Mouse (Mus musculus): Measurements from ENCODE around the gene Cela1.

The Cela1 gene

DNA sequence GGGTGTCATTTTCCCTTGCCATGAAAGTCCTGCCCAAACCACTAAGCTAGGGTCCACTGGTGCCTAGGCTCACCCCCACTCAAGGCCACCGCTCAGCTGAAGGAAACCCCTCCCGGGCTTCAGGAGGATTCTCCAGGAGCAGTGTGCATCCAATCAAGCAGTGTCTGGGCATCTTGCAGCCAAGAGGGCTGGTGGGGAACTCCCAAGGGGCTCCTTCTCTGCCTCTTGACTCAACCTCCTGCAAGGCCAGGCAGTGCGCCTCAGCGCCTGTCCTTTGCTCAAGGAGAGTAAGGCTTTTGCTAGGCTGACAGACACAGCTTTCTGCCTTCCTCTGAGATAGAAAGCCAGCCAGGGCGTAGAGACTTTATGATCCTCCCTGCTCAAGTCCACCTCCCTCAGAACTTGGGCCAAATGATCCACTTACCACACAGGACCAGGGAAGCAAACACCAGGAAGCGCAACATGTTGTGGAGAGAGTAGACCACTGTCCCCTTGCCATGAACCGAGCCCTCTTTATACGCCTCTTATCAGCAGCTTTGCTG, at the start of gene Cela1:
TSS of gene Cela1 (minus strand) at position 492 of the 542 bp plus-strand sequence.
- DNase-seq (ENCODE audit: low read depth): no peak

DNA sequence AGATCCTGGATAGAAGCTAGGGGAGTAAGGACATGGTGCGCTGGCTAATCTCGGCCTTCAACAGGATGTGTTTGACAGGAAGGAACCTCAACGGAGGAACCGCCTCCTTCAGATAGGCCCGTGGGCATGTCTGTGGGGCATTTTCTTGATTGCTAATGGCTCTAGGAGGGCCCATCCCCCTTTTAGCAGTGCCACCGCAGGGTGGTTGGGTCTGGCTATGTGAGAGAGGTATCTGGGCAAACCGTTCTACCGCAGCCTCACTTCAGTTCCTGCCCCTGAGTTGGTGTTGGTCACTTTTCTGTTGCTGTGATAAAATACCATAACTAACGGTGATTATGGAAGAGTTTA, 48.2 kb upstream of the Cela1 start:
- no peak for DNase-seq (ENCODE audit: low read depth)

DNA sequence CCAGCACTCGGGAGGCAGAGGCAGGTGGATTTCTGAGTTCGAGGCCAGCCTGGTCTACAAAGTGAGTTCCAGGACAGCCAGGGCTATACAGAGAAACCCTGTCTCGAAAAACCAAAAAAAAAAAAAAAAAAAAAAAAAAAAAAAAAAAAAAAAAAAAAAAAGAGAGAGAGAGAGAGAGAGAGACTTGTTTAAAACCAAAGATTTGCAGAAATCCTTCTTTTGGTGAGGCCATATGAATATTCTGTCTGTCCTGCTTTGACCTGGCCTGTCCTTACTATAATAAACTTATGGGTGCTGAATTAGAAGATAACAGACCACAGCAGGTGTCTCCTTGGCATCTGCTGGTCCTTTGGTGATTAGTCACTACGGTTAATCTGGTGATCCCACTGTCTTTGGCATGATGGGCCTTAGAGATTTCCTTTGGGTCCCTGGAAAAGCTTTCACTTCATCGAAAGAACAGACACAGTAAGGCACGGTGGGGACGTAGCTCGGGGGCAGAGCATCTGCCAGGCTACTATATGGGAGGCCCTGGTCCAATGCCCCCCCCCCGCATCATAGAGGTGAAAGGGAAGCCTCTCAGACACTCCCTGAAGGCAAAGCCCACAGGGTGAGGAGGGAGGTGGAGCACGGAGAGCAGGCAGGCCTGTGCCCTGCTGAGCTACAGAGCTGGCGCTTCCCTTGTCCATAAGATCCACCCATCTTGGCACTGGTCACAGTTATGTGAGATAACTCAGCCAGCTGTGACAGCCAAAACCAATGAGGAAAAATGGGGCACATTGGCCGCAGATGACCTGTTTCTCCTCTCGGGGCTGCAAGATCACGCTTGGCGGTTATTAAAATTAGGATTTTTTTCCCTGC, 47.6 kb upstream of the Cela1 start:
- peak; percentile 30 for DNase-seq (ENCODE audit: low read depth)

DNA sequence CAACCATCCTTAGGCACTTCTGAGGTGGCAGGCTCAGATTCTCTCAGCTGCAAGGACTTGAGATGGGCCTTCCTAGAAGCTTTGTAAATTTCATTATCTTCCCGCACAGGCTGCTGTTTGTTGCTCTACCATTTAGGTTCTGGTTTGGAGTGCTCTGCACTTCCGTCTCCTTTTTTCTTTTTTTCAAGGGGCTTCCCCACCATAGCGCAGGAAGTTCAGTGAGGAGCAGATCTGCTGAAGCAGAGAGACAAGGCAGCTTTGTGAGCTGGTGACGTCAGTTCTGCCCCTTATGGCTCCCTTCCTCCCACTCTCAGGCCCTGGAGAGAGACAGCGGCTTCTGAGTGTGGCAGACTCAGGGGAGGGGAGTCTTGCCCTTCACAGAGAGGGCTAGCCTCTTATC, 44.9 kb upstream of the Cela1 start:
- peak; percentile 91 for DNase-seq (ENCODE audit: low read depth)

DNA sequence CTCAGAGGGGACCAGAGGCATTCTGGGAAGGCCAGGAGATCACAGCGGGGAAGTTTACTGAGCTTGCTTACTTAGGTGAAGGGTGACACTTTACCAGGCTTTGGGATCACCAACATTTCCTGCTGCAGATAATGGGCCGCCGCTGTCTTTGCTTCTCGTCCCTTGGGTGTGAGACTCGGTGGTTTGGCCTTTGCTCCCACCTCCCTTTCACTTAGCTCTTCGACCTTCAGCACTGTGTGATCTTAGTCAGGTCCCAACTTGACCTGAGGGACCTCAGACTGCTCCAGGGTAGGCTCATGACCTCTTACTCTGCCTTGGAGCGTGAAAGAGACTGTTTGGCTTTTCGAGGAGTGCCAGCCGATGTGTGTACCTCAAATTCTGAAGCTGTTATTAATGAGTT, 43.4 kb upstream of the Cela1 start:
- peak; percentile 16 for DNase-seq (ENCODE audit: low read depth)

DNA sequence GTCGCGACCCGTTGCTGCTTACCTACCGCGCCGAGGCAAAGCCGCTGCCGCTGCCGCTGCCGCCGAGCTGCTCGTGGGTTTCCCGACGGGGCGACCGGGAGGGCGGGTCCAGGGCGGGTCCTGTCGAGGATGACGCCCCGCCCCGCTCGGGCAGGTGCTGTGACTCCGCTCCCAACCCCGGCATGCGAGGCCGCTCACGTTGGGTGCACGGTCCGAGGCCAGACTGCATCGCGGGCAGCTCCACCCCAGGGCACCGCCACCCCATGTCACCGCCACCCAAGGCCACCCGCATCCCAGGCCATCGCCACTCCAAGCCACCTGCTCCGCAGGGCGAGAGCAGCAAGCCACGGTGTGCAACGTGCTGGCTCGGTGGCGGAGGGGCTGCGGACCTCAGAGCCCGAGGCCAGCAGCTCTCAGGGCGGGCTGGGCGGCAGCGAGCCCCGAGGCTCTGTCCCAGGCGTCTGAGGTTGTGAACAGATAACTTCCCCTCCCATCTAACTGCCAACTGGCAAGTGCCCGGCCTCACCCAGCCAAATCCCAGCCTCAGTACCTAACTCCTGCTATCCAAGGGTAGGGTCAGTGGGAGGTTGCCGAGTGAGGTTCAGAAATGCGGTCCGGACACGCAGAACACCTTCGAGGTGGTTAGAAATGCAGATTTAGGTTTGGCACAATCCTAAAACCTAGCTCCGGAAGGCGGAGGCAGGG, 41.7 kb upstream of the Cela1 start, which contains the start of gene Galnt6:
TSS of gene Galnt6 (minus strand) at position 96 of the 705 bp plus-strand sequence.
- DNase-seq (ENCODE audit: low read depth): peak; percentile 87

DNA sequence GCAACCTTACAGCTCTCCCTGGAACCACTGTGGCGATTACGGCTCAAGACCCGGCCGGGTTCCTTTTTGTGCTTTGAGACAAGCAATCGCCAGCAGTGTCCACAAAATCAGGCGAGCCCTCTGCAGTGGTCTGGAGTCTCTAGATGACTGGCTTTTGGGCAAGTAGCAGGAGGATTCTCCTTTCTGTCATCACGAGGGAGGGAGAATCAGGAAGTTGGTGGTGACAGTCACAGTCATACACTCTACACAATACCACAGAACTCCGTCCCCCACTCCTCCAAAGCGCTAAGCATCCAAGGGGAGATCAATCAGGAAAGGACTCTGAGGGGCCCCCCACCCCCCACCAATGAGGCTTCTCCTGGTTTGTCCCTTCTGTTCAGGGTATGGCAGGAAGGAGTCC, 40.9 kb upstream of the Cela1 start:
- peak; percentile 59 for DNase-seq (ENCODE audit: low read depth)

DNA sequence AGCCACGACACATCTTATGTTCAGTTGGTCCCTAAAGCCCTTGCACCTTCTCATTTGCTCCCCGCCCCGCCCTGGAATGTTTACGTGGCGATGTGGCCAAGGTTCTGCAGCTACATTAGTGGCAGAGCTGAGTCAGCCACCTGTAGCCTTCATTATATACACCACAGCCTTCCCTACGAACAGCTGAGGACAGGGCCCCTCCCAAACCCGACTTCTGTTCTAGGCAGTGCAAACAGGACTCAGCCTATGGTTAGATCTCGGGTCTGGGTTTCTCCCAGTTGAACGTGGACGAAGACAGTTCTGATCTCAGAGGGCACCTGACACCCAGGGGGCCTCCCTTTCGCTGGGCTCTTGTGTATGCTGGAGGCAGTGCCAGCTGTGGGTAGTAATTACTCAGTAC, 40.1 kb upstream of the Cela1 start:
- DNase-seq (ENCODE audit: low read depth): no peak

DNA sequence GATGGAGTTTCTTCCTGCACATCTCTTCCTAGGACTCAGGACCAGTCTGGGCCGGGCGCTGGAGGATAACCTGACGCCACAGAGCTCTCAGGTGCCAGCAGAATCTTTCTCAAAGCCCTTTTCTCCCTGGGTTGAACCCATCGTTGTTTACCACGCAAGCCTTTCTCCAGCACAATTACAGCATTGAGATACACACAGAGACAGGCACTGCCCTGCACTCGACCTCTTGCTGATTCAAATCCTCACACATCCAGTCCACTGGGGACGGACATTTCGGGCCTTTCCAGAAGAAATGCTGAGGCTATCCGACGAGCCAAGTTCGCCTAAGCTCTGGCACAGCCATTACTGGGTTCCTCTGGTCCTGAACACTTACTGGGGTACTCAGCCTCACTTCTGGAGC, 39.0 kb upstream of the Cela1 start:
- DNase-seq (ENCODE audit: low read depth): no peak

DNA sequence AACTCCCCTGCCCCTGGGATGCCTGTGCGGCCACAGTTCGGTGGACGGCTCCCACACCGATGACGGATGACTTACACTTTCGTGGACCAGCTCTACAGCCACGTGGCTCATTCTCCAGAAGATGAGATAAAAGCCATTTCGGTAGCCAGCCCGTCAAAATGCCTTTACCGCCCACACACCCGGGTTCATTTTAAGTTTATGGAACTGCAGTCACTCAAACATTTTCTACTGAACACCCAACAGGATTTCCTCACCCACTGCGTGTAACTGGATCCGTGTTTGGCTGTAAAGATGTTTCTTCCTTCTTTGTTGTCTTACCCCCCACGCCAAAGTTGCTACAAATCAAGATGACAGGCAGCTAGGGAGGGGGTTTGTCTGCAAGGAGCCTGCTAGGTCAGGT, 35.8 kb upstream of the Cela1 start:
- peak; percentile 76 for DNase-seq (ENCODE audit: low read depth)

DNA sequence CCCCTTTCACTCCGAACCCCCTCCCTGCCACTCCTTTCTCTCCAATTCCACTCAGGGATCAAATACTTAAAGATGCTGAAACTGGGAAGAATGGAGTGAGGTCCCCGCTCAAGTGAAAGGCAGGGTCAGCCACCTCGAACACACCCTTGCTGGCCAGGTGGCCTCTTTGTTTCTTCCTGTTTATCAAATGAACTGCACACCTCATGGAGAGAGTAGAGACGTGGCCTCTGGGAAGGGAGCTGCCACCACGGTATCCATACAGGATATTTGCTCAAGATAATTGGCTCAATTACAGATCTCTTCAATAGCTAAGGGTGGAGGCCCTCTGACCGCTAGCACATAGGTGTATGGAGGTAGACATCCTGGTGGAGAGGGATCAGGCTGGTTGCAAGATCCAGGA, 34.8 kb upstream of the Cela1 start:
- no peak for DNase-seq (ENCODE audit: low read depth)

DNA sequence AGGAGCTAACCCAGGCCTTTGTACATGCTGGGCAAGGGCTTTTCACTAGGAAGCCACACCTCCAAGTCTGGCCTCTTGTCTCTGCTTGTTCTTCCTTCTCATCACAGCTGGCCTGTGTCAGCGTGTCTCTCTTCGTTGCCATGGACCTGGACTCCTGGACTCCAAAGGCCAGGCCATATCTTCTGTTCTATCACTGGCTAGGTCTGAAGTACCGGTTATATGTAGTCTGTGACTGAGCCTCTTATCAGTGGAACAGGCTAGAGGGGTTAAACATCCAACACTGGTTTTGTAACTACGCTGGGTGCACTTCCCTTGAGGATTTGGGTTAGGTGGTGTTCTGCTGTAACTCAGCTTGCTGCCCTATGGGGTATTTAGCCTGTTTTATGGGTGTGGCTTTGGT, 34.3 kb upstream of the Cela1 start:
- DNase-seq (ENCODE audit: low read depth): no peak

DNA sequence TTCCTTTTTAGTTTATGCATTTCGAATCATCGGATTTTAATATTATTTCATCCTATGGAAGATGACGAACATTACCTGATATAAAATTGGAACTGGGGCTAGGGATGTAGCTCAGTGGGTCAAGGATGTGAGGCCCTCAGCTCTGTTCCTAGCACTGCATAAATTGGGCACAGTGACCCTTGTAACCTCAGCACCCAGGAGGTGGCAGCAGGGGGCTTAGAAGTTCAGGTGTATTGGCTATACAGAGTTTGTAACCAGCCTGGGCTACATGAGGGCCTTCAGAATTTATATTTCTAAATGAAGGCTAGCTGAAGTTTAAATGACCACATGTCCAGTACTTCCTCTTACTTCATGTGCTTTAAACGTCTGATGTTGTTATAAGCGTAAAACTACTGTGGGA, 33.7 kb upstream of the Cela1 start:
- no peak for DNase-seq (ENCODE audit: low read depth)

DNA sequence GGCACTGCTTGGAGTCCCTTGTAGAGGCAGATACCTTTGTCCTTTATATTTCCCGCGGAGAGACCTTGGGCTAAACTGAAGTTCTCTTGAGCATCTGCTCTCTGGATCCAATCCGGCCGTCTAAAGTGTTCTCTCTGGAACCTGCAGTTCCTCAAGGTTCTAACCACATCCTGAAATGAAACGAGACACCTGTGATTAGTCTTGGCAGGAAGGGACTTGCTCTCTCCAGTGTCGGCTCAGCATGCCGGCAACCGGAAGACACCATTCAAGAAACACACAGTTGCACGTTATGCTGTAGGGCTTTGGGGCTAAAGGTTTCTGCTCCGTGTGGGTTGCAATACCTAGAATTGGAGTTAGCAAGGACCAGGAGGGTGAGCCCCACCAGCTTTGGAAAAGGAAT, 32.3 kb upstream of the Cela1 start:
- DNase-seq (ENCODE audit: low read depth): peak; percentile 85

DNA sequence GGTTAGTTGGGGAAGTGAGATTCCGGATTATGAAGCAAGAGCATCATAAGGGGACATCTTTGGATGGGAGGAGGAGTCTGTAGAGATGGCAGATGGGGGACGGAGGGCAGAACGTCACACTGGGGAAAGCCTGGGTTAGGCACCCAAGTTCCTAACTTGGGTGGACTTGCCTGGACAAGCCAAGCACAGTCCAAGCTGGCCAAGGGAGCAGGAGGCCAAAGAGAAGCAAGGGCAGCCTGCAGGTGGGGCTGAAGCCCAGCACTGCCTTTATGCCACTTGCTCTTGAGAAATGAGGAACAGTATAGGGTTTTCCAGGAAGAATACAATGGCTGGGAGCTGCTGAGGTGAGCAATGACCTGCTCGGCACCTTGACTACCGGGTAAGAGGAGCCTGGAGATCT, 31.5 kb upstream of the Cela1 start:
- DNase-seq (ENCODE audit: low read depth): no peak

DNA sequence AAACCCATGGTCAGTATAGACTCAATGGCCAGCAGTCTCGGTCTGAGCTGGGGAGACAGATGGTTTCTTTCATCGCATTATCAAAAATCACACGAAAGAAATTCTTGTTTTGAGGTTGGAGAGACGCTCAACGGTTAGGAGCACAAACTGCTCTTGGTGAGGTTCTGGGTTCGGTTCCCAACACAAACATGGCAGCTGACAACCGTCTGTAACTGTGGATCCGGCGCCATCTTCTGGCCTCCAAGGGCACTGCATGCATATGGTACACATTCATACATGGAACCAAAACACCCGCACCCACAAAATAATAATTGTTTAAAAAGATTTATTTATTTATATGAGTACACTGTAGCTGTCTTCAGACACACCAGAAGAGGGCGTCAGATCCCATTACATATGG, 30.9 kb upstream of the Cela1 start:
- peak; percentile 66 for DNase-seq (ENCODE audit: low read depth)

DNA sequence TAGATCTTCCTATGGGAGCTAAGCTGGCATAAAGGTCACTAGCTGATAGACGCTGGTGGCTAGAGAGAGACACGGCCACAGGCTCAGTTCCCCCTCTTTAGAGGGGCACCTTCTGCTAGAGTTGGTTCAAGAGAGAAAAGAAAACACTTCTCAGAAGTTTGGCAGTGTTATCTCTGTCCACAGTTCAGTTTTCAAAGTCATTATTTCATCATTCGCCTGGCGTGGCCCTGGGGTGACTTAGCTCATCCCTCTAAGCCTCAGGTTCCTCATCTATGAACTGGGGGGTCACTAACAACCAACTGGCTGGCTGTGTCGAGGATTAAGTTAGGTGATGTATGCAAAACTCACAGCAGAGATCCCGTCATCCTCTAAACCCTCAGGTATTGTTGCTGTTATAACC, 30.2 kb upstream of the Cela1 start:
- no peak for DNase-seq (ENCODE audit: low read depth)

DNA sequence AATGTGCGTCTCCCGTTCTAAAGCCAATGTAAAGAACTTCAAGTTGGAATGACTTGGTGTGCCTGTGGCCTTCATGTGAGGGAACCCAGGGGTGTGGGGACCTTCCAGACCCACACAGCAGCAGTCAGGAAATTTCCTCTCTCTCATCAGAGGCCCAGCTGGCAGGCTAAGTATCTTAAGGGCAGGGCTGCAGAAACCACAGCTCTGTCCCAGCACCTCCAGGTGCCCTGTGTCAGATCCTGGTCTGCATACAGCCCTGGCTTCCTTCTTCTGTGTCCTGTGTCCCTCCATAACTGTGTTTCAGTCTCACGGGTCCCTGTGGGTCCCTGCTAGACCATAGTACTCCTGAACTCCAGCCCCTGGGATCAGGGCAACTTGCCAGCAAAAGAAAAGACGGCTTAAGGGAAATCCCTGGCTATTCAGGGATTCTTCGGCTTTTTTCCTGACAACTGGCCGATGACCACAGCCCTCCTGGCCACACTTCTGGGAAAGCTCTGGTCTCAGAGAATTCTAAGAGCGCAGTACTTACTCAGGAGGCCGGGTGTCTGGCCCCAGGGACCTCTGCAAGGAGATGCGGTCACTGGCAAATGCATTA, 27.8 kb upstream of the Cela1 start:
- no peak for DNase-seq (ENCODE audit: low read depth)

DNA sequence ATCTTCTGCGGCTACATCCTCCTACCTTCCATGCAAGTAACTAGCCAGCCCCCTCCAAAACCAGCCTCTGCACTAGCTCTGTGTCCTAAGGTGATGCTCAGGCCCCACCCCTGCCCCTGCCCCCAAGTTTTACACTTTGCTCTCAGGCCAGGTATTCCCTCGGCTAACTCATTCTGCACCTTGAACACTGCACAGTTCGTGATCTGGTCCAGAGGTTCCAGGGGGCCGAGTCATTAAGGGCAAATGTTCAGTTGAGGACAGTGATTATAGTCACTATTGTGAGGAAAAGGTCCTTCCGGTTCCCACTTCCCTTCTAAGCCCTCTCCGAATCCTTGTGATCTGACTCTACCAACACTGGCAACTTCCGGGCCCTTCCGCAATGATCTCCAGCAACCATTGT, 26.7 kb upstream of the Cela1 start:
- no peak for DNase-seq (ENCODE audit: low read depth)

DNA sequence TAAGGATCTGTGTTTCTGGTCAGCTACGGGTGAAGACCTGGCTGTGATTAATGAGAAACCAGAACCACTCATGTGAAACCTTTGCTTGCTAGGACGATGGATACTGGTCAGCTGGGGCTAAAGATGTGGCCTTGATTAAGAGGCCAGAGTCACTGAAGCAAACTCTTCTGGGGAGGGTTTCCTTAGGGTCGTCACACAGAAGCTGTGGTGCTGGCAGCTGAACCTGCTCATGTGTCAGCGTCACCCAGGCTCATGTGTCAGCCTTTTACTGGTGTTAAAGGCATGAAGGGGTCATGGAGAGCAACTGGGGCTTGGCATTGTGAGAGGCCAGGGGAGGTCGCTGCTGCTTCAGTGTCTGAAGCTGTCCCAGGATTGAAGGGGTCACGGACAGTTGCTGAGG, 23.1 kb upstream of the Cela1 start:
- no peak for DNase-seq (ENCODE audit: low read depth)

DNA sequence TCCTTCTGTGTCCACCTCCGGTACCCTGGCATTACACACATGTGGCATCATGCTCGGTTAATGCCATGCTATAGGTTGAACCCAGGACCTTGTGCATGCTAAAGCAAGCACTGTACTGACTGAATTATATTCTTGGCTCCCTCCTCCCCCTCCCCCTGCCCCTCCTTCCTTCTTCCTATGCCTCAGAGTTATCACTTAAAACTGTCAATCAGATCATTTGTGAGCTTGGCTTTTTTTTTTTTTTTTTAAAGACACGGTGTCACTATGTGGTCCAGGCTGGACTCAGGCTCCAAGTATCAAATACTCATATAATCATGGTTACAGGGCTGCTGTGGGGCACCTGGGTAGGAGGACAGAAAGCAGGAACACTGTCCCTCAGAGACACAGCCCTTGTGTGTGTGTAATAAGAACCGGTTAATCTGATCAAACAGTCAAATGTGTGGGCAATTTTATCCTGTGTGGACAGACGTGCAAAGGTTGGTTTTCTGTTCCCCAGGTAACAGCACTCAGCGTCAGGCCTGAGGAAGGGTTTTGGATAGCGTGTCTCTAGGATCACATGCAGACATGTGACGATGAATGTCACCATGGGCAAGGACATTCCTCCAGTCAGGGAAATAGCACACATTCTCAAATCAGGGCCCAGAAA, 20.8 kb upstream of the Cela1 start:
- no peak for DNase-seq (ENCODE audit: low read depth)

DNA sequence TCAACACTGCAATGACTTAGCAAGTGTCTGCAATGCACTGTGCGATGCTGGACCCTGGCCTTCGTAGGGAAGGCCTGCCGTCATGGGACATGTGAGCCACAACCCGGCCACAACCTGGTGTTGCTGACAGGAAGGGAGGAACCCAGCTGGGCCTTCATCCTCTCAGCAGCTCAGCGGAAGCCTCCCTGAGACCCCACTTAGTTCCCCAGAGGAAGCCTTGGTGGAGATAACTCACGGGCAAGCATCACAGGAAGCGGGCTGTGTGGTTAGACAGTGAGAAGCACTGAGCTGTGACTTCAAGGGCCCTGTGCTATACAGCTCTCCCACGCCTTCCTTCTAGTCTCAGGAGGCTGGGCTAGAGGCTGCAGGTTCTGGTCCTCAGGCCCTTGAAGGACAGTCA, 18.5 kb upstream of the Cela1 start:
- peak; percentile 92 for DNase-seq (ENCODE audit: low read depth)

All from naive thymus-derived CD4-positive, alpha-beta T cell, adult 2 months (primary cell).